Mouse (Mus musculus): ENCODE data around the gene Hist1h3e. TPM values are rescaled to one million over a fixed set of nuclear protein-coding genes. Genes with fewer than 3 reads are reported as not detected.
"Not testable (repeated sequence)": the region's sequence is repeated elsewhere in the genome, so short reads cannot be mapped to it uniquely, and the experiment has no call there.

The Hist1h3e gene
- polyA plus RNA-seq, 1 experiment from 2014 or later, result 7.0 TPM

GRCm38 (mm10) chr13:23592614-23593013 lies 30.4 kb upstream of the Hist1h3e start:
- H3K9ac ChIP-seq (replicated peaks), result no peak overlapping the region
- no peaks in the 10 kb centered on the region for H3K4me1 ChIP-seq
- H3K27me3 ChIP-seq, result no peaks in the 10 kb centered on the region
- no peaks in the 10 kb centered on the region for H3K9me3 ChIP-seq
- H3K4me2 ChIP-seq (replicated peaks), result no peak overlapping the region
- no peak overlapping the region for H3K4me3 ChIP-seq
- no peak for ATAC-seq (ENCODE audit: low FRiP score, low read depth)
- 86% methylated on average over 7 of the region's 7 CpGs for WGBS
- H3K27ac ChIP-seq (replicated peaks), result no peak overlapping the region
- H3K36me3 ChIP-seq, result no peaks in the 10 kb centered on the region

- H3K4me2 ChIP-seq (replicated peaks); H3K27me3 ChIP-seq; H3K4me3 ChIP-seq; H3K27ac ChIP-seq (replicated peaks); H3K9ac ChIP-seq (replicated peaks); H3K36me3 ChIP-seq; H3K4me1 ChIP-seq; H3K9me3 ChIP-seq; ATAC-seq (ENCODE audit: low FRiP score, low read depth): not testable (repeated sequence)
- 88% methylated on average over 7 of the region's 7 CpGs for WGBS
Measured at GRCm38 (mm10) chr13:23591886-23592285, 29.7 kb upstream of the Hist1h3e start.

- no peak for ATAC-seq (ENCODE audit: low FRiP score, low read depth)
- Histone ChIP-seq H3K36me3 (no peaks in the 10 kb centered on the region), H3K27me3 (no peaks in the 10 kb centered on the region), H3K27ac (replicated peaks) (no peak overlapping the region), H3K4me2 (replicated peaks) (no peak overlapping the region), H3K9ac (replicated peaks) (no peak overlapping the region), H3K9me3 (no peaks in the 10 kb centered on the region), H3K4me3 (no peak overlapping the region), H3K4me1 (peaks cover 7% of the 10 kb centered on the region; the same call in 1 of the 2 replicates)
- WGBS, result 94% methylated on average over 7 of the region's 7 CpGs
Measured at GRCm38 (mm10) chr13:23591206-23591605, 29.0 kb upstream of the Hist1h3e start.

GRCm38 (mm10) chr13:23586940-23587225 lies 24.7 kb upstream of the Hist1h3e start:
- peaks cover 32% of the 10 kb centered on the region for H3K4me1 ChIP-seq
- H3K9ac ChIP-seq (replicated peaks), result peak overlapping the region; percentile 44
- peak overlapping the region; percentile 48 for H3K4me3 ChIP-seq
- ATAC-seq (ENCODE audit: low FRiP score, low read depth), result no peak
- H3K36me3 ChIP-seq, result no peaks in the 10 kb centered on the region
- H3K27ac ChIP-seq (replicated peaks), result peak overlapping the region; percentile 93
- H3K27me3 ChIP-seq, result no peaks in the 10 kb centered on the region
- WGBS, result 9% methylated on average over 1 of the region's 1 CpGs
- no peaks in the 10 kb centered on the region for H3K9me3 ChIP-seq
- H3K4me2 ChIP-seq (replicated peaks), result peak overlapping the region; percentile 60

GRCm38 (mm10) chr13:23586099-23586939 lies 24.1 kb upstream of the Hist1h3e start:
- Histone ChIP-seq H3K4me1 (peaks cover 34% of the 10 kb centered on the region), H3K9me3 (no peaks in the 10 kb centered on the region), H3K4me3 (peak overlapping the region; percentile 48), H3K9ac (replicated peaks) (peak overlapping the region; percentile 44), H3K27ac (replicated peaks) (peak overlapping the region; percentile 95), H3K36me3 (no peaks in the 10 kb centered on the region), H3K27me3 (no peaks in the 10 kb centered on the region), H3K4me2 (replicated peaks) (peak overlapping the region; percentile 60)
- no peak; the same call in 1 of the 2 replicates for ATAC-seq (ENCODE audit: low FRiP score, low read depth)
- WGBS, result 2% methylated on average over 22 of the region's 22 CpGs

- Histone ChIP-seq H3K27ac (replicated peaks) (peak overlapping the region; percentile 95), H3K4me1 (peaks cover 34% of the 10 kb centered on the region), H3K4me2 (replicated peaks) (peak overlapping the region; percentile 77), H3K9ac (replicated peaks) (peak overlapping the region; percentile 62), H3K4me3 (peak overlapping the region; percentile 48)
- not testable (repeated sequence) for H3K36me3 ChIP-seq, H3K9me3 ChIP-seq, H3K27me3 ChIP-seq
- WGBS, result under 1% methylated on average over 27 of the region's 36 CpGs
- ATAC-seq (ENCODE audit: low FRiP score, low read depth), result peak; percentile 84
Measured at GRCm38 (mm10) chr13:23585442-23586098, 23.4 kb upstream of the Hist1h3e start.

- Histone ChIP-seq H3K4me1 (peaks cover 34% of the 10 kb centered on the region), H3K27me3 (no peaks in the 10 kb centered on the region), H3K9ac (replicated peaks) (peak overlapping the region; percentile 62), H3K9me3 (no peaks in the 10 kb centered on the region), H3K36me3 (no peaks in the 10 kb centered on the region), H3K4me2 (replicated peaks) (peak overlapping the region; percentile 77), H3K4me3 (peak overlapping the region; percentile 48), H3K27ac (replicated peaks) (peak overlapping the region; percentile 95)
- ATAC-seq (ENCODE audit: low FRiP score, low read depth), result peak; percentile 7; the same call in 1 of the 2 replicates
- 0% methylated on average over 21 of the region's 21 CpGs for WGBS
Measured at GRCm38 (mm10) chr13:23585029-23585441, 22.9 kb upstream of the Hist1h3e start.

GRCm38 (mm10) chr13:23584331-23584730 lies 22.2 kb upstream of the Hist1h3e start:
- Histone ChIP-seq H3K4me2 (replicated peaks) (peak overlapping the region; percentile 77), H3K27ac (replicated peaks) (peak overlapping the region; percentile 95), H3K4me3 (peak overlapping the region; percentile 48; the same call in 1 of the 2 replicates), H3K4me1 (peaks cover 34% of the 10 kb centered on the region), H3K9me3 (no peaks in the 10 kb centered on the region), H3K9ac (replicated peaks) (peak overlapping the region; percentile 62; the same call in 1 of the 2 replicates), H3K36me3 (no peaks in the 10 kb centered on the region), H3K27me3 (no peaks in the 10 kb centered on the region)
- ATAC-seq (ENCODE audit: low FRiP score, low read depth), result no peak

- no peaks in the 10 kb centered on the region for H3K27me3 ChIP-seq
- H3K36me3 ChIP-seq, result no peaks in the 10 kb centered on the region
- H3K9me3 ChIP-seq, result no peaks in the 10 kb centered on the region
- ATAC-seq (ENCODE audit: low FRiP score, low read depth), result no peak
- H3K27ac ChIP-seq (replicated peaks), result peak overlapping the region; percentile 95
- no peak overlapping the region for H3K9ac ChIP-seq (replicated peaks)
- H3K4me3 ChIP-seq, result no peak overlapping the region
- H3K4me2 ChIP-seq (replicated peaks), result peak overlapping the region; percentile 82
- H3K4me1 ChIP-seq, result peaks cover 34% of the 10 kb centered on the region
Measured at GRCm38 (mm10) chr13:23583387-23584068, 21.4 kb upstream of the Hist1h3e start.

- H3K4me2 ChIP-seq (replicated peaks), result peak overlapping the region; percentile 82
- no peaks in the 10 kb centered on the region for H3K9me3 ChIP-seq
- peak overlapping the region; percentile 51 for H3K4me3 ChIP-seq
- H3K27ac ChIP-seq (replicated peaks), result peak overlapping the region; percentile 95
- no peaks in the 10 kb centered on the region for H3K36me3 ChIP-seq
- H3K9ac ChIP-seq (replicated peaks), result peak overlapping the region; percentile 70
- peaks cover 34% of the 10 kb centered on the region for H3K4me1 ChIP-seq
- no peaks in the 10 kb centered on the region for H3K27me3 ChIP-seq
- WGBS, result 4% methylated on average over 6 of the region's 6 CpGs
- no peak for ATAC-seq (ENCODE audit: low FRiP score, low read depth)
Measured at GRCm38 (mm10) chr13:23582219-23583056, 20.3 kb upstream of the Hist1h3e start.

- Histone ChIP-seq H3K27me3 (no peaks in the 10 kb centered on the region), H3K36me3 (no peaks in the 10 kb centered on the region), H3K4me1 (peaks cover 38% of the 10 kb centered on the region), H3K9me3 (no peaks in the 10 kb centered on the region), H3K9ac (replicated peaks) (peak within 1 kb of the TSS; percentile 70), H3K27ac (replicated peaks) (peak within 1 kb of the TSS; percentile 95), H3K4me3 (peak within 1 kb of the TSS; percentile 51), H3K4me2 (replicated peaks) (peak within 1 kb of the TSS; percentile 82)
- WGBS, result under 1% methylated on average over 43 of the region's 43 CpGs
- peak; percentile 89 for ATAC-seq (ENCODE audit: low FRiP score, low read depth)
Measured at GRCm38 (mm10) chr13:23581408-23582218, 19.4 kb upstream of the Hist1h3e start, which contains the start of gene Hist1h4d. Gene Hist1h4d (plus strand): TSS chr13:23581598.
